Comparison of ENCODE assay signal across 8 mouse cellular contexts in the genomic region with DNA sequence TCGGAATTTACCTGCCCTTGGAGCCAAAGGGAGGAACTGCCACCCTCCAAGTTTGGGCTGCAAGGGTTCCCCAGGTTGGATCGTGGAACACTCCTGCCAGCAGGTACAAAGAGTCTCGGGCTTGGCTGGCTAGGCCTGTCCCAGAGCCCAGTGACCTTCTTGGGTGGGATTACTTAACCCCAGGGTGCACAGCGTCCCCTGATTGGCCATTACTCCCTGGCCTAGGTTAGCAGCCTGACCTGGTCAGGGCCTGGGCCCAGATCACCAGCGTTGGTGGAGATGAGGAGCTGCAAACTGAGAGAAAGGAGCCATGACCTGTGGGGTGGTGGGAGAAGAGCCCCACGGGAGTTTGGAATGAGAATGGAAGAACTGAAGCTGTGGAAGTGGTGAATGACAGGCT. TPM values are rescaled to one million over a fixed set of nuclear protein-coding genes. Genes with fewer than 3 reads are reported as not detected.
DNase-seq lines count a peak whose midpoint lies in the region; ATAC-seq and TF ChIP-seq lines count a peak whose summit lies in the region.

No protein-coding gene starts in this region.

- peak overlapping the region; percentile 58 for H3K4me3 ChIP-seq in lung, postnatal 0 days (ENCODE audit: low read depth, low read length)
- peak overlapping the region; percentile 72 for H3K4me3 ChIP-seq in forebrain, embryonic 13.5 days
- peak overlapping the region; percentile 82 for H3K4me3 ChIP-seq in limb, embryonic 13.5 days
- H3K4me3 ChIP-seq in neural tube, embryonic 15.5 days (replicated peaks): peak overlapping the region; percentile 60

- no peak for TF ChIP-seq CTCF in lung, postnatal 0 days (IDR thresholded peaks at IDR 0.05)

- H3K4me2 ChIP-seq in lung, postnatal 0 days (replicated peaks; ENCODE audit: low read depth, low read length): peak overlapping the region; percentile 96
- H3K4me2 ChIP-seq in forebrain, embryonic 13.5 days: peak overlapping the region; percentile 88
- peak overlapping the region; percentile 92 for H3K4me2 ChIP-seq in limb, embryonic 13.5 days (replicated peaks)
- H3K4me2 ChIP-seq in neural tube, embryonic 15.5 days: peak overlapping the region; percentile 96

- ATAC-seq in lung, postnatal 0 days: no peak
- ATAC-seq in forebrain, embryonic 13.5 days: peak; percentile 3; the same call in 1 of the 2 replicates
- ATAC-seq in limb, embryonic 13.5 days (ENCODE audit: low FRiP score, low read depth): peak; percentile 3; the same call in 1 of the 2 replicates
- peak; percentile 13; the same call in 1 of the 2 replicates for ATAC-seq in neural tube, embryonic 15.5 days (ENCODE audit: low FRiP score)

- no peaks in the 10 kb centered on the region for H3K36me3 ChIP-seq in lung, postnatal 0 days (ENCODE audit: insufficient read depth, low read length)
- no peaks in the 10 kb centered on the region for H3K36me3 ChIP-seq in forebrain, embryonic 13.5 days (ENCODE audit: poor library complexity, severe bottlenecking)
- no peaks in the 10 kb centered on the region for H3K36me3 ChIP-seq in limb, embryonic 13.5 days
- no peaks in the 10 kb centered on the region for H3K36me3 ChIP-seq in neural tube, embryonic 15.5 days

- H3K27me3 ChIP-seq in lung, postnatal 0 days (replicated peaks; ENCODE audit: insufficient read depth, low read length): no peaks in the 10 kb centered on the region
- H3K27me3 ChIP-seq in forebrain, embryonic 13.5 days: no peaks in the 10 kb centered on the region
- H3K27me3 ChIP-seq in limb, embryonic 13.5 days: no peaks in the 10 kb centered on the region
- H3K27me3 ChIP-seq in neural tube, embryonic 15.5 days (replicated peaks): no peaks in the 10 kb centered on the region

- no peak for TF ChIP-seq EP300 in lung, postnatal 0 days (IDR thresholded peaks at IDR 0.05)

- DNase-seq in lung, postnatal 0 days (ENCODE audit: low spot score): no peak
- no peak for DNase-seq in lung, postnatal 4 days
- no peak for DNase-seq in right cerebral cortex, adult 18-20 months
- no peak for DNase-seq in thymus, postnatal 36 days
- no peak for DNase-seq in left cerebral cortex, adult 8-10 months (ENCODE audit: low spot score in 2 of 2)

- H3K9me3 ChIP-seq in lung, postnatal 0 days (ENCODE audit: low read length): no peaks in the 10 kb centered on the region
- no peaks in the 10 kb centered on the region for H3K9me3 ChIP-seq in forebrain, embryonic 13.5 days (replicated peaks)
- H3K9me3 ChIP-seq in limb, embryonic 13.5 days: no peaks in the 10 kb centered on the region
- no peaks in the 10 kb centered on the region for H3K9me3 ChIP-seq in neural tube, embryonic 15.5 days (replicated peaks)

- H3K4me1 ChIP-seq in lung, postnatal 0 days (ENCODE audit: insufficient read depth, low read depth, low read length): no peaks in the 10 kb centered on the region
- H3K4me1 ChIP-seq in forebrain, embryonic 13.5 days: peaks cover 37% of the 10 kb centered on the region
- peaks cover 40% of the 10 kb centered on the region for H3K4me1 ChIP-seq in limb, embryonic 13.5 days
- peaks cover 22% of the 10 kb centered on the region for H3K4me1 ChIP-seq in neural tube, embryonic 15.5 days

- H3K27ac ChIP-seq in lung, postnatal 0 days (ENCODE audit: low read length): 0 out of 2 replicates have a peak overlapping the region, but pooled peaks have one; percentile 7
- H3K27ac ChIP-seq in forebrain, embryonic 13.5 days: no peak overlapping the region
- no peak overlapping the region for H3K27ac ChIP-seq in limb, embryonic 13.5 days
- H3K27ac ChIP-seq in neural tube, embryonic 15.5 days (replicated peaks): no peak overlapping the region

- H3K9ac ChIP-seq in lung, postnatal 0 days (replicated peaks; ENCODE audit: low read depth): no peak overlapping the region
- H3K9ac ChIP-seq in forebrain, embryonic 13.5 days: no peak overlapping the region; the same call in 1 of the 2 replicates
- peak overlapping the region; percentile 87 for H3K9ac ChIP-seq in limb, embryonic 13.5 days
- H3K9ac ChIP-seq in neural tube, embryonic 15.5 days (replicated peaks): no peak overlapping the region

- 48% methylated on average over 6 of the region's 6 CpGs for WGBS in lung, postnatal 0 days
- 30% methylated on average over 6 of the region's 6 CpGs for WGBS in forebrain, embryonic 13.5 days
- 41% methylated on average over 6 of the region's 6 CpGs for WGBS in limb, embryonic 13.5 days
- 43% methylated on average over 6 of the region's 6 CpGs for WGBS in neural tube, embryonic 15.5 days

RNA-seq across cellular contexts. Expression of gene Slc12a7, which starts 30.0 kb away (rescaled TPM):
- 10.4 and 10.5 TPM in 2 replicates for polyA plus RNA-seq in lung, postnatal 0 days (2015; fragmentation: Nextera tagmentation; extraction: Ambion mirVana)
- 20.1 and 26.4 TPM in 2 replicates for polyA plus RNA-seq in forebrain, embryonic 13.5 days (2015; fragmentation: Nextera tagmentation; extraction: Ambion mirVana)
- 25.6 and 28.2 TPM in 2 replicates for polyA plus RNA-seq in limb, embryonic 13.5 days (2015; fragmentation: Nextera tagmentation; extraction: Ambion mirVana)
- polyA plus RNA-seq in neural tube, embryonic 15.5 days (2015; fragmentation: Nextera tagmentation; extraction: Ambion mirVana): 7.4 and 10.2 TPM in 2 replicates
- total RNA-seq in left cerebral cortex, adult 8-10 months (2022): 10 to 100 TPM in 1 of 4 experiments, 1 to 10 TPM in 3; 3.5 to 10.8 (median 5.5) TPM

RNA-seq across cellular contexts. Expression of gene Slc6a19, which starts 58.3 kb away (rescaled TPM):
- not detected in 2 replicates for polyA plus RNA-seq in lung, postnatal 0 days (2015; fragmentation: Nextera tagmentation; extraction: Ambion mirVana)
- polyA plus RNA-seq in forebrain, embryonic 13.5 days (2015; fragmentation: Nextera tagmentation; extraction: Ambion mirVana): 0.19 and 0.20 TPM in 2 replicates
- 0.04 and 0.05 TPM in 2 replicates for polyA plus RNA-seq in limb, embryonic 13.5 days (2015; fragmentation: Nextera tagmentation; extraction: Ambion mirVana)
- polyA plus RNA-seq in neural tube, embryonic 15.5 days (2015; fragmentation: Nextera tagmentation; extraction: Ambion mirVana): 0.36 and 0.40 TPM in 2 replicates
- total RNA-seq in left cerebral cortex, adult 8-10 months (2022): under 1 TPM in 2 of 4 experiments, not detected in 2; 0.17 to 0.18 TPM
